Mouse (Mus musculus) heart, embryonic 10.5 days (tissue): ENCODE data around the gene Hdac5. TPM values are rescaled to one million over a fixed set of nuclear protein-coding genes. Genes with fewer than 3 reads are reported as not detected.

Experiments used
- DNase-seq: peaks from one replicate; pipeline ENCODE4 v3.0.0-alpha.2; 2017; ENCODE audit warnings: low spot score
- H3K27ac ChIP-seq: fragments of 300-500 bp; sonication (generic); 2 replicates; pipeline ENCODE4 v1.5.1; 2016; ENCODE audit warnings: mild to moderate bottlenecking
- H3K27me3 ChIP-seq: fragments of 300-500 bp; sonication (generic); 2 replicates; pipeline ENCODE4 v1.6.1; 2016; ENCODE audit warnings: mild to moderate bottlenecking; ENCODE audit not compliant: poor library complexity, insufficient read depth, severe bottlenecking
- H3K36me3 ChIP-seq: fragments of 300-500 bp; sonication (generic); 2 replicates; pipeline ENCODE4 v1.6.1; 2016; ENCODE audit warnings: mild to moderate bottlenecking, moderate library complexity
- H3K4me1 ChIP-seq: fragments of 300-500 bp; sonication (generic); 2 replicates; pipeline ENCODE4 v1.6.1; 2016; ENCODE audit warnings: mild to moderate bottlenecking
- H3K4me3 ChIP-seq: fragments of 300-500 bp; sonication (generic); 2 replicates; pipeline ENCODE4 v1.5.1; 2016; ENCODE audit warnings: mild to moderate bottlenecking, moderate library complexity
- H3K9me3 ChIP-seq: fragments of 300-500 bp; sonication (generic); 2 replicates; pipeline ENCODE4 v1.6.1; 2016; ENCODE audit warnings: mild to moderate bottlenecking, moderate library complexity
- WGBS: fragments of 180-500 bp; shearing (Covaris S2); methylation state at CpG from one replicate; pipeline ENCODE4 v1.1.7; 2016; 5-methylcytosine and 5-hydroxymethylcytosine counted together
- polyA plus RNA-seq: library from polyadenylated mRNA; unstranded; fragments of >200 nt; fragmentation: Nextera tagmentation; extraction: Ambion mirVana; gene quantifications from 2 replicates; pipeline ENCODE4 v1.2.1, GENCODE M21; 2016

Hdac5 gene
- 84.9 and 103 TPM in 2 replicates for polyA plus RNA-seq

- peaks cover 45% of the 10 kb centered on the region for H3K4me1 ChIP-seq
Measured at GRCm38 (mm10) chr11:102230006-102230741, at the start of gene Hdac5. Gene Hdac5 (minus strand): TSS chr11:102230166.

GRCm38 (mm10) chr11:102279595-102279994 lies 49.6 kb upstream of the Hdac5 start:
- H3K4me1 ChIP-seq, result peaks cover 12% of the 10 kb centered on the region
- no peak for DNase-seq
- WGBS, result 88% methylated on average over 3 of the region's 3 CpGs
- peaks cover 21% of the 10 kb centered on the region for H3K27me3 ChIP-seq
- H3K36me3 ChIP-seq, result no peaks in the 10 kb centered on the region
- no peak overlapping the region for H3K4me3 ChIP-seq
- no peaks in the 10 kb centered on the region for H3K9me3 ChIP-seq
- no peak overlapping the region for H3K27ac ChIP-seq

More at GRCm38 (mm10) chr11:102230006-102230741, at the start of gene Hdac5:
- Histone ChIP-seq H3K9me3 (no peaks in the 10 kb centered on the region), H3K27ac (peak within 1 kb of the TSS; percentile 96), H3K4me3 (peak within 1 kb of the TSS; percentile 95), H3K27me3 (no peaks in the 10 kb centered on the region), H3K36me3 (no peaks in the 10 kb centered on the region)
- under 1% methylated on average over 49 of the region's 49 CpGs for WGBS
- peak; percentile 98 for DNase-seq

- Histone ChIP-seq H3K27me3 (peaks cover 21% of the 10 kb centered on the region), H3K27ac (no peak overlapping the region), H3K9me3 (no peaks in the 10 kb centered on the region), H3K36me3 (no peaks in the 10 kb centered on the region), H3K4me1 (peaks cover 12% of the 10 kb centered on the region), H3K4me3 (no peak overlapping the region)
- 62% methylated on average over 11 of the region's 12 CpGs for WGBS
- no peak for DNase-seq
Measured at GRCm38 (mm10) chr11:102277754-102278153, 47.8 kb upstream of the Hdac5 start.

GRCm38 (mm10) chr11:102276411-102276915 lies 46.5 kb upstream of the Hdac5 start:
- Histone ChIP-seq H3K36me3 (no peaks in the 10 kb centered on the region), H3K4me1 (peaks cover 12% of the 10 kb centered on the region), H3K27me3 (peaks cover 21% of the 10 kb centered on the region), H3K27ac (peak overlapping the region; percentile 85), H3K4me3 (peak overlapping the region; percentile 62), H3K9me3 (no peaks in the 10 kb centered on the region)
- no peak for DNase-seq
- WGBS, result 3% methylated on average over 33 of the region's 33 CpGs

- Histone ChIP-seq H3K27ac (peak within 1 kb of the TSS; percentile 57), H3K4me1 (peaks cover 30% of the 10 kb centered on the region), H3K36me3 (peaks cover 15% of the 10 kb centered on the region), H3K9me3 (no peaks in the 10 kb centered on the region), H3K27me3 (0 out of 2 replicates have a peak, but pooled peaks cover 11% of the 10 kb centered on the region), H3K4me3 (peak within 1 kb of the TSS; percentile 6; the same call in 1 of the 2 replicates)
- DNase-seq, result no peak
- 82% methylated on average over 12 of the region's 12 CpGs for WGBS
Measured at GRCm38 (mm10) chr11:102268520-102269244, 38.7 kb upstream of the Hdac5 start, which contains the start of gene Asb16. Gene Asb16 (plus strand): TSS chr11:102268743.

GRCm38 (mm10) chr11:102267480-102267879 lies 37.5 kb upstream of the Hdac5 start:
- WGBS, result 6% methylated on average over 11 of the region's 11 CpGs
- Histone ChIP-seq H3K4me1 (peaks cover 30% of the 10 kb centered on the region), H3K27me3 (0 out of 2 replicates have a peak, but pooled peaks cover 11% of the 10 kb centered on the region), H3K9me3 (no peaks in the 10 kb centered on the region), H3K4me3 (peak overlapping the region; percentile 6; the same call in 1 of the 2 replicates), H3K36me3 (peaks cover 25% of the 10 kb centered on the region), H3K27ac (peak overlapping the region; percentile 57)
- DNase-seq, result no peak

- WGBS, result 86% methylated on average over 8 of the region's 8 CpGs
- no peak for DNase-seq
- H3K4me1 ChIP-seq, result peaks cover 30% of the 10 kb centered on the region
Measured at GRCm38 (mm10) chr11:102266631-102267355, 36.8 kb upstream of the Hdac5 start.

GRCm38 (mm10) chr11:102265816-102266215 lies 35.9 kb upstream of the Hdac5 start:
- no peak for DNase-seq
- Histone ChIP-seq H3K27me3 (0 out of 2 replicates have a peak, but pooled peaks cover 11% of the 10 kb centered on the region), H3K4me3 (no peak overlapping the region), H3K36me3 (peaks cover 38% of the 10 kb centered on the region), H3K27ac (peak overlapping the region; percentile 62), H3K4me1 (peaks cover 30% of the 10 kb centered on the region), H3K9me3 (no peaks in the 10 kb centered on the region)
- WGBS, result 58% methylated on average over 14 of the region's 14 CpGs

More at GRCm38 (mm10) chr11:102266631-102267355, 36.8 kb upstream of the Hdac5 start:
- 0 out of 2 replicates have a peak, but pooled peaks cover 11% of the 10 kb centered on the region for H3K27me3 ChIP-seq
- H3K36me3 ChIP-seq, result peaks cover 32% of the 10 kb centered on the region
- no peak overlapping the region for H3K4me3 ChIP-seq
- H3K9me3 ChIP-seq, result no peaks in the 10 kb centered on the region
- 0 out of 2 replicates have a peak overlapping the region, but pooled peaks have one; percentile 62 for H3K27ac ChIP-seq

- Histone ChIP-seq H3K4me3 (no peak overlapping the region), H3K4me1 (peaks cover 23% of the 10 kb centered on the region), H3K27me3 (0 out of 2 replicates have a peak, but pooled peaks cover 4% of the 10 kb centered on the region), H3K36me3 (peaks cover 60% of the 10 kb centered on the region), H3K9me3 (no peaks in the 10 kb centered on the region), H3K27ac (no peak overlapping the region)
- DNase-seq, result no peak
- 92% methylated on average over 7 of the region's 7 CpGs for WGBS
Measured at GRCm38 (mm10) chr11:102263211-102263610, 33.2 kb upstream of the Hdac5 start.

- Histone ChIP-seq H3K4me3 (no peak overlapping the region), H3K27me3 (no peaks in the 10 kb centered on the region), H3K9me3 (no peaks in the 10 kb centered on the region), H3K27ac (no peak overlapping the region), H3K4me1 (peaks cover 45% of the 10 kb centered on the region), H3K36me3 (peaks cover 63% of the 10 kb centered on the region)
- no peak for DNase-seq
- WGBS, result 89% methylated on average over 3 of the region's 3 CpGs
Measured at GRCm38 (mm10) chr11:102258521-102258920, 28.6 kb upstream of the Hdac5 start.

- Histone ChIP-seq H3K4me1 (peaks cover 46% of the 10 kb centered on the region), H3K9me3 (no peaks in the 10 kb centered on the region), H3K36me3 (peaks cover 59% of the 10 kb centered on the region), H3K27ac (no peak overlapping the region), H3K4me3 (no peak overlapping the region), H3K27me3 (no peaks in the 10 kb centered on the region)
- WGBS, result 64% methylated on average over 6 of the region's 6 CpGs
- no peak for DNase-seq
Measured at GRCm38 (mm10) chr11:102258095-102258494, 28.1 kb upstream of the Hdac5 start.

- 36% methylated on average over 9 of the region's 9 CpGs for WGBS
Measured at GRCm38 (mm10) chr11:102257514-102257913, 27.5 kb upstream of the Hdac5 start.

More at GRCm38 (mm10) chr11:102257514-102257913, 27.5 kb upstream of the Hdac5 start:
- Histone ChIP-seq H3K9me3 (no peaks in the 10 kb centered on the region), H3K4me1 (peaks cover 46% of the 10 kb centered on the region), H3K27ac (peak overlapping the region; percentile 43; the same call in 1 of the 2 replicates), H3K4me3 (no peak overlapping the region), H3K36me3 (peaks cover 55% of the 10 kb centered on the region), H3K27me3 (no peaks in the 10 kb centered on the region)
- no peak for DNase-seq
